Mouse (Mus musculus) hindbrain, embryonic 11.5 days (tissue): ENCODE data around the gene Ostf1. TPM values are rescaled to one million over a fixed set of nuclear protein-coding genes. Genes with fewer than 3 reads are reported as not detected.

Experiments
- ATAC-seq: fragments of 200-750 bp; cut with Nextera tagmentation; 2 replicates; pipeline ENCODE4 v1.8.0; 2017; ENCODE audit warnings: mild to moderate bottlenecking, moderate TSS enrichment, moderate library complexity; ENCODE audit not compliant: low FRiP score
- DNase-seq: peaks from one replicate; pipeline ENCODE4 v3.0.0-alpha.2; 2015; ENCODE audit warnings: low spot score
- H3K27ac ChIP-seq: fragments of 300-500 bp; sonication (generic); 2 replicates; pipeline ENCODE4 v1.5.1; 2014; ENCODE audit warnings: mild to moderate bottlenecking, low read depth, low read length
- H3K27me3 ChIP-seq: fragments of 300-500 bp; sonication (generic); 2 replicates; pipeline ENCODE4 v1.6.1; 2014; ENCODE audit warnings: mild to moderate bottlenecking, low read length, moderate library complexity, mixed read lengths; ENCODE audit not compliant: control insufficient read depth, insufficient read depth
- H3K36me3 ChIP-seq: fragments of 300-500 bp; sonication (generic); 2 replicates; pipeline ENCODE4 v1.6.1; 2014; ENCODE audit warnings: mild to moderate bottlenecking, low read length, moderate library complexity, mixed read lengths; ENCODE audit not compliant: control insufficient read depth, insufficient read depth
- H3K4me1 ChIP-seq: fragments of 300-500 bp; sonication (generic); replicated peaks from 2 replicates; pipeline ENCODE4 v1.6.1; 2014; ENCODE audit warnings: low read length, mixed read lengths; ENCODE audit not compliant: control insufficient read depth, insufficient read depth
- H3K4me2 ChIP-seq: fragments of 300-500 bp; sonication (generic); replicated peaks from 2 replicates; pipeline ENCODE4 v1.6.1; 2014; ENCODE audit warnings: mild to moderate bottlenecking, low read depth, low read length
- H3K4me3 ChIP-seq: fragments of 300-500 bp; sonication (generic); 2 replicates; pipeline ENCODE4 v1.5.1; 2014; ENCODE audit warnings: low read depth, low read length
- H3K9ac ChIP-seq: fragments of 300-500 bp; sonication (generic); 2 replicates; pipeline ENCODE4 v1.6.1; 2014; ENCODE audit warnings: low read depth, low read length
- H3K9me3 ChIP-seq: fragments of 300-500 bp; sonication (generic); 2 replicates; pipeline ENCODE4 v1.6.1; 2016; ENCODE audit warnings: low read length; ENCODE audit not compliant: control insufficient read depth
- whole genome bisulfite sequencing: fragments of 180-500 bp; shearing (Covaris S2); extraction: QIAGEN DNeasy Blood & Tissue Kit; methylation state at CpG from one replicate; pipeline ENCODE4 v1.1.7; 2014; 5-methylcytosine and 5-hydroxymethylcytosine counted together
- polyA plus RNA-seq: library from polyadenylated mRNA; unstranded; fragments of >200 nt; fragmentation: Nextera tagmentation; extraction: Ambion mirVana; gene quantifications from 2 replicates; pipeline ENCODE4 v1.2.1, GENCODE M21; 2014

Ostf1 gene
- polyA plus RNA-seq, 1 experiment from 2014 or later, result 49.4 TPM

GRCm38 (mm10) chr19:18650473-18650872, 18.9 kb upstream of the Ostf1 start:
- Histone ChIP-seq H3K27ac (no peak overlapping the region), H3K36me3 (no peaks in the 10 kb centered on the region), H3K4me3 (no peak overlapping the region), H3K9me3 (no peaks in the 10 kb centered on the region), H3K4me1 (no peaks in the 10 kb centered on the region), H3K27me3 (no peaks in the 10 kb centered on the region), H3K4me2 (no peak overlapping the region), H3K9ac (no peak overlapping the region)
- ATAC-seq (no peak), DNase-seq (no peak)
- WGBS, result 82% methylated on average over 6 of the region's 6 CpGs

- no peak overlapping the region for H3K4me2 ChIP-seq
- WGBS, result 87% methylated on average over 4 of the region's 4 CpGs
- no peak overlapping the region for H3K9ac ChIP-seq
- no peaks in the 10 kb centered on the region for H3K4me1 ChIP-seq
- H3K9me3 ChIP-seq, result no peaks in the 10 kb centered on the region
- H3K4me3 ChIP-seq, result no peak overlapping the region
- H3K27ac ChIP-seq, result no peak overlapping the region
- H3K27me3 ChIP-seq, result no peaks in the 10 kb centered on the region
- no peak for DNase-seq
- no peak for ATAC-seq
- H3K36me3 ChIP-seq, result no peaks in the 10 kb centered on the region
Measured at GRCm38 (mm10) chr19:18649955-18650354, 18.3 kb upstream of the Ostf1 start.

GRCm38 (mm10) chr19:18648558-18648945, 16.9 kb upstream of the Ostf1 start:
- Histone ChIP-seq H3K9me3 (no peaks in the 10 kb centered on the region), H3K36me3 (no peaks in the 10 kb centered on the region), H3K9ac (no peak overlapping the region), H3K4me2 (no peak overlapping the region), H3K27me3 (no peaks in the 10 kb centered on the region), H3K4me1 (no peaks in the 10 kb centered on the region), H3K27ac (no peak overlapping the region), H3K4me3 (no peak overlapping the region)
- WGBS, result 88% methylated on average over 6 of the region's 6 CpGs
- no peak for DNase-seq
- ATAC-seq, result no peak

- DNase-seq, result no peak
- no peak overlapping the region for H3K9ac ChIP-seq
- H3K4me1 ChIP-seq, result no peaks in the 10 kb centered on the region
- ATAC-seq, result no peak
- H3K27me3 ChIP-seq, result no peaks in the 10 kb centered on the region
- no peak overlapping the region for H3K4me2 ChIP-seq
- H3K4me3 ChIP-seq, result no peak overlapping the region
- 83% methylated on average over 9 of the region's 9 CpGs for WGBS
- no peaks in the 10 kb centered on the region for H3K9me3 ChIP-seq
- no peak overlapping the region for H3K27ac ChIP-seq
- H3K36me3 ChIP-seq, result no peaks in the 10 kb centered on the region
Measured at GRCm38 (mm10) chr19:18647775-18648557, 16.3 kb upstream of the Ostf1 start.

- Histone ChIP-seq H3K4me1 (no peaks in the 10 kb centered on the region), H3K9me3 (no peaks in the 10 kb centered on the region), H3K36me3 (no peaks in the 10 kb centered on the region), H3K9ac (no peak overlapping the region), H3K27ac (no peak overlapping the region), H3K4me3 (no peak overlapping the region), H3K27me3 (no peaks in the 10 kb centered on the region), H3K4me2 (no peak overlapping the region)
- no peak for ATAC-seq
- no peak for DNase-seq
- WGBS, result 42% methylated on average over 5 of the region's 5 CpGs
Measured at GRCm38 (mm10) chr19:18646853-18647420, 15.3 kb upstream of the Ostf1 start.

GRCm38 (mm10) chr19:18646397-18646796, 14.8 kb upstream of the Ostf1 start:
- Histone ChIP-seq H3K27me3 (no peaks in the 10 kb centered on the region), H3K36me3 (no peaks in the 10 kb centered on the region), H3K4me2 (no peak overlapping the region), H3K9ac (no peak overlapping the region), H3K27ac (no peak overlapping the region), H3K4me3 (no peak overlapping the region), H3K4me1 (no peaks in the 10 kb centered on the region), H3K9me3 (no peaks in the 10 kb centered on the region)
- no peak for DNase-seq
- no peak for ATAC-seq
- WGBS, result 76% methylated on average over 3 of the region's 3 CpGs

- 83% methylated on average over 6 of the region's 6 CpGs for WGBS
Measured at GRCm38 (mm10) chr19:18644084-18644483, 12.5 kb upstream of the Ostf1 start.

GRCm38 (mm10) chr19:18643411-18643810, 11.8 kb upstream of the Ostf1 start:
- ATAC-seq (no peak), DNase-seq (no peak)
- Histone ChIP-seq H3K27ac (no peak overlapping the region), H3K9me3 (no peaks in the 10 kb centered on the region), H3K9ac (no peak overlapping the region), H3K36me3 (no peaks in the 10 kb centered on the region), H3K4me3 (no peak overlapping the region), H3K27me3 (no peaks in the 10 kb centered on the region), H3K4me1 (no peaks in the 10 kb centered on the region), H3K4me2 (no peak overlapping the region)
- 65% methylated on average over 4 of the region's 4 CpGs for WGBS

More at GRCm38 (mm10) chr19:18644084-18644483, 12.5 kb upstream of the Ostf1 start:
- H3K9ac ChIP-seq, result no peak overlapping the region
- no peak for ATAC-seq
- no peak overlapping the region for H3K4me3 ChIP-seq
- H3K9me3 ChIP-seq, result no peaks in the 10 kb centered on the region
- no peaks in the 10 kb centered on the region for H3K36me3 ChIP-seq
- H3K4me2 ChIP-seq, result no peak overlapping the region
- no peak for DNase-seq
- no peaks in the 10 kb centered on the region for H3K27me3 ChIP-seq
- no peaks in the 10 kb centered on the region for H3K4me1 ChIP-seq
- H3K27ac ChIP-seq, result no peak overlapping the region

GRCm38 (mm10) chr19:18641001-18641400, 9.4 kb upstream of the Ostf1 start:
- Histone ChIP-seq H3K36me3 (no peaks in the 10 kb centered on the region), H3K4me1 (no peaks in the 10 kb centered on the region), H3K4me3 (no peak overlapping the region), H3K27me3 (no peaks in the 10 kb centered on the region), H3K9ac (no peak overlapping the region), H3K4me2 (no peak overlapping the region), H3K27ac (no peak overlapping the region), H3K9me3 (no peaks in the 10 kb centered on the region)
- DNase-seq (no peak), ATAC-seq (no peak)
- WGBS, result 73% methylated on average over 4 of the region's 4 CpGs
